Mouse (Mus musculus) testis, adult 2 months (tissue): ENCODE measurements around the gene Gm44502.

Experiments
- CTCF ChIP-seq: fragments of 200-500 bp; IDR thresholded peaks from 2 replicates; pipeline ENCODE4 v1.5.1; 2012; ENCODE audit warnings: low read depth, mild to moderate bottlenecking, inconsistent platforms, low read length, moderate library complexity; ENCODE audit not compliant: control insufficient read depth, insufficient read depth, insufficient replicate concordance
- POLR2A ChIP-seq: fragments of 200-500 bp; IDR thresholded peaks from 2 replicates; pipeline ENCODE4 v1.6.1; 2012; ENCODE audit warnings: low read depth, mild to moderate bottlenecking, inconsistent platforms, low read length, moderate library complexity; ENCODE audit not compliant: control insufficient read depth

DNA sequence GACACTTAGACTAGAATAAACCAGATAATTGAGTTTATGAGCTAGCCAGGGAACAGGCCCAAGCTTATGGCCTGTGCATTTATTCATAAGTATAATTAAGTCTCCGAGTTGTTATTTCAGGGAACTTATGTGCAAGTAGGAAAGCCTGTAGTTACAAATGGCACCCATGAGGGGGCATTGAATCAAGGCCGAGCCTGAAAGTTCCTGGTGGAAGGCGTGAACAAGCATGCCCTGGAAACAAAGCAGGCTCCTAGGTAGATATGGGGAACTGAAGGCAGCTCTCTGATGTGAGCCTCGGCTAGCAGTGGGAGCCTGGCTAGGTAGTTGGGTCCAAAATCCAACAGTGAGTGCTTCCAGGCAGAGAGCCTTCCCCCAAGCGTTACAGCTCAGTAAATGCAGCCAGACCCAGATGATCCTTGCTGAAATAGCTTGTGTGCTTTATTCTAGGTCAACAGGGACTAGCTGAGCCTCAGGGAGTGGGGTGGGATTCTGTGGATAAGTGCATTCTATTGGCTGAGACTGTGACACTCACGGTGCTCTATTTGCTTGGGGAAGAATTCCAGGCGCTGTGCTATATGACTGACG lies 13.1 kb upstream of the Gm44502 start:
- no peak for TF ChIP-seq CTCF
- no peak for TF ChIP-seq POLR2A
